Mouse (Mus musculus) spleen, adult 2 months (tissue): ENCODE data around the gene Bmp5.

ENCODE experiments used
- CTCF ChIP-seq: fragments of 200-500 bp; IDR thresholded peaks from 2 replicates; pipeline ENCODE4 v1.5.1; 2011; ENCODE audit warnings: mild to moderate bottlenecking, inconsistent platforms; ENCODE audit not compliant: insufficient read depth, insufficient read length, insufficient replicate concordance; ENCODE audit errors: extremely low read depth
- POLR2A ChIP-seq: fragments of 200-500 bp; IDR thresholded peaks from 2 replicates; pipeline ENCODE4 v1.6.1; 2011; ENCODE audit warnings: low read depth, low read length, inconsistent platforms

- no peak for TF ChIP-seq CTCF
- no peak for TF ChIP-seq POLR2A
These were observed 12.7 kb upstream of the Bmp5 start for GRCm38 (mm10) chr9:75762487-75762886.
